ENCODE assay signal across 8 mouse cellular contexts in genomic region chr13:74770480-74770879, GRCm38 (mm10). TPM values are rescaled to one million over a fixed set of nuclear protein-coding genes. Genes with fewer than 3 reads are reported as not detected.
DNase-seq lines count a peak whose midpoint lies in the region; ATAC-seq lines count a peak whose summit lies in the region.

No protein-coding gene starts in this region.

- 0 out of 2 replicates have a peak, but pooled peaks cover 2% of the 10 kb centered on the region for H3K36me3 ChIP-seq in heart, embryonic 10.5 days
- no peaks in the 10 kb centered on the region for H3K36me3 ChIP-seq in kidney, embryonic 15.5 days

- H3K4me2 ChIP-seq in kidney, embryonic 15.5 days = peak overlapping the region; percentile 71

- H3K4me3 ChIP-seq in heart, embryonic 10.5 days = peak overlapping the region; percentile 64
- peak overlapping the region; percentile 60 for H3K4me3 ChIP-seq in kidney, embryonic 15.5 days (replicated peaks)

- peak overlapping the region; percentile 62 for H3K9ac ChIP-seq in kidney, embryonic 15.5 days

- peak overlapping the region; percentile 89 for H3K27ac ChIP-seq in heart, embryonic 10.5 days
- H3K27ac ChIP-seq in kidney, embryonic 15.5 days = peak overlapping the region; percentile 93

- DNase-seq in B cell, adult 2 months = peak; percentile 95 to 96
- peak; percentile 92 for DNase-seq in brain, adult 2 months (ENCODE audit: low read depth, low spot score)
- DNase-seq in heart, embryonic 10.5 days (ENCODE audit: low spot score) = peak; percentile 97
- DNase-seq in liver = peak; percentile 94
- peak; percentile 89 to 93 for DNase-seq in spleen, postnatal 4 days (ENCODE audit: low spot score in 2 of 2)

- ATAC-seq in erythroblast, adult 5-6 weeks (replicated peaks; ENCODE audit: low FRiP score, poor library complexity, severe bottlenecking) = peak; percentile 99
- ATAC-seq in kidney, embryonic 15.5 days (replicated peaks; ENCODE audit: low FRiP score) = peak; percentile 100
- ATAC-seq in monocyte, adult 5-6 weeks (replicated peaks; ENCODE audit: insufficient number of reproducible peaks, low FRiP score, low TSS enrichment, poor library complexity, severe bottlenecking) = peak; percentile 100

- under 1% methylated on average over 21 of the region's 21 CpGs for WGBS in heart, embryonic 10.5 days
- WGBS in kidney, embryonic 15.5 days = under 1% methylated on average over 21 of the region's 21 CpGs

- H3K9me3 ChIP-seq in heart, embryonic 10.5 days = no peaks in the 10 kb centered on the region
- no peaks in the 10 kb centered on the region for H3K9me3 ChIP-seq in kidney, embryonic 15.5 days (replicated peaks)

- no peaks in the 10 kb centered on the region for H3K4me1 ChIP-seq in heart, embryonic 10.5 days
- H3K4me1 ChIP-seq in kidney, embryonic 15.5 days = 0 out of 2 replicates have a peak, but pooled peaks cover 2% of the 10 kb centered on the region

- no peaks in the 10 kb centered on the region for H3K27me3 ChIP-seq in heart, embryonic 10.5 days (ENCODE audit: insufficient read depth, poor library complexity, severe bottlenecking)
- H3K27me3 ChIP-seq in kidney, embryonic 15.5 days = no peaks in the 10 kb centered on the region

RNA-seq across cellular contexts. Expression of gene Cast, which starts 38.1 kb away (rescaled TPM):
- 64.0 and 68.8 TPM in 2 replicates for total RNA-seq in erythroblast, adult 5-6 weeks (2015; ENCODE audit: low replicate concordance)
- total RNA-seq in erythroblast, adult 5-6 weeks (2017; ENCODE audit: low replicate concordance) = 139 and 213 TPM in 2 replicates
- polyA plus RNA-seq in heart, embryonic 10.5 days (2016; fragmentation: Nextera tagmentation; extraction: Ambion mirVana) = 36.0 and 54.4 TPM in 2 replicates
- polyA plus RNA-seq in kidney, embryonic 15.5 days (2015; fragmentation: Nextera tagmentation; extraction: Ambion mirVana) = 30.9 and 31.6 TPM in 2 replicates
- total RNA-seq in monocyte, adult 5-6 weeks (2017) = 173 to 225 TPM (median 174 TPM) in 3 replicates

Comparison
In these comparisons a context has a peak if more than half of its experiments do, and no peak if none do; other contexts are left out.
1. Peak in every context shown above with its lines: DNase-seq, ATAC-seq, H3K4me3 ChIP-seq and H3K27ac ChIP-seq.